Mouse (Mus musculus): ENCODE results near the gene Clstn1. TPM values are rescaled to one million over a fixed set of nuclear protein-coding genes. Genes with fewer than 3 reads are reported as not detected.

The Clstn1 gene
- 7.8 and 7.9 TPM in 2 replicates for polyA plus RNA-seq (2014; fragmentation: Nextera tagmentation; extraction: Ambion mirVana)

DNA sequence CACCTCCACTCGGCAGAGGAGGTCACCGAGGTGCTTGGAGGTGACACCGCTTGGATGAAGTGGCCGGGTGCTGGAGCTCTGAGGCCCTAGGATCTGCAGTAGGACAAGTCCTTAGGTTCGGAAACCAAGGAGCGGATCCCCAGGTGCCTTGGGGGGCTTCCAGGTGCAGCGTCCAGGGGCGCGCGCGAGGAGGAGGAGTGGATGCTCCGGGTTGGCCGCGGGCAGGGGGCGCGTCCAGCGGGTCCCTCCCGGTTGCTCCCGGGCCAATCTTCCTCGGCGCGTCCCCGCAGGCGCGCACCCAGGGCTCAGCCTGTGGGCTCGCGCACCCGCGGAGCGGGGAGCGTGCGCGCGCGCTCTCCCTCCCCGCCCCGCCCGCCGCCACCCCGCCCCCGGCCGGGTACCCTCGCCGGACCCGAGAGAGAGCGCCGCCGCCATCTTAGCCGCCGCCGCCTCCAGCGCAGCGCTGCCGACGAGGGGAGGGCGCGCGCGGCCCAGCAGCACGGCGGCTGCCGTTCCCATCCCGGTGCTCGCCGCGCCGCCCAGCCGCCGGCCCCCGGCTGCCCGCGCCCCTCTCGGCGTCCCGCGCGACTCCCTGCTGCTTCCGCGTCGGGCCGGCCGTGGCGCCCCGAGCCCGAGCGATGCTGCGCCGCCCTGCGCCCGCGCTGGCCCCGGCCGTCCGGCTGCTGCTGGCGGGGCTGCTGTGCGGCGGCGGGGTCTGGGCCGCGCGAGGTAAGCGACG is at the start of gene Clstn1:
Gene Clstn1 (plus strand): TSS at position 425 of the 739 bp plus-strand sequence.
- peak; percentile 71 for DNase-seq (ENCODE audit: low spot score)
- H3K27me3 ChIP-seq (replicated peaks; ENCODE audit: control insufficient read depth, insufficient read depth, low read length): peaks cover 65% of the 10 kb centered on the region
- no peaks in the 10 kb centered on the region for H3K9me3 ChIP-seq (ENCODE audit: control insufficient read depth, low read length)
- WGBS: under 1% methylated on average over 81 of the region's 103 CpGs
- H3K4me1 ChIP-seq (replicated peaks; ENCODE audit: control insufficient read depth, insufficient read depth, low read length): 0 out of 2 replicates have a peak, but pooled peaks cover 9% of the 10 kb centered on the region
- no peaks in the 10 kb centered on the region for H3K36me3 ChIP-seq (ENCODE audit: control insufficient read depth, insufficient read depth, low read length)
- H3K27ac ChIP-seq (ENCODE audit: low read depth, low read length): no peak within 1 kb of the TSS
- H3K4me3 ChIP-seq (ENCODE audit: low read depth, low read length): peak within 1 kb of the TSS; percentile 68
- H3K4me2 ChIP-seq: peak within 1 kb of the TSS; percentile 87
- H3K9ac ChIP-seq (ENCODE audit: low read depth, low read length): peak within 1 kb of the TSS; percentile 65
- peak; percentile 47; the same call in 1 of the 2 replicates for ATAC-seq (replicated peaks; ENCODE audit: low FRiP score)

DNA sequence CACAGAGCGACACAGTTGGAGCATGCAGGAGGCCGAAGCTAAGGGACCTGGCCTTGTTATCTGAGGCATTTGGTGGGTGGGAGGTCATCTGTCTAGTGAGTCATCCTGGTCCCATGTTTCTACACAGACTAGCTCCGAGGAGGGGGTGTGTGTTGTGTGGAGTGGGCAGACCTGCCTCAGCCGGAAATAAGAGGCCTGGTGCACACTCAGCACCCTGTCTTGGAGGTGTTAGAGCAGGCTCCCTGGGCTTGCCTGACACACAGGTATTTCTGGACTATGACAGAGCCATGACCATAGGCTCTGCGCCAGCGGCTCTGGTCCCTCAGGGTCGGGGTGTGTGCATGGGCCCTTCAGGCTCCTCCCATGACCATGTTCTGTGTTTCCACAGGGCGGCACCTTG is 46.8 kb upstream of the Clstn1 start:
- H3K4me1 ChIP-seq (replicated peaks; ENCODE audit: control insufficient read depth, insufficient read depth, low read length): no peaks in the 10 kb centered on the region
- no peak for ATAC-seq (replicated peaks; ENCODE audit: low FRiP score)

DNA sequence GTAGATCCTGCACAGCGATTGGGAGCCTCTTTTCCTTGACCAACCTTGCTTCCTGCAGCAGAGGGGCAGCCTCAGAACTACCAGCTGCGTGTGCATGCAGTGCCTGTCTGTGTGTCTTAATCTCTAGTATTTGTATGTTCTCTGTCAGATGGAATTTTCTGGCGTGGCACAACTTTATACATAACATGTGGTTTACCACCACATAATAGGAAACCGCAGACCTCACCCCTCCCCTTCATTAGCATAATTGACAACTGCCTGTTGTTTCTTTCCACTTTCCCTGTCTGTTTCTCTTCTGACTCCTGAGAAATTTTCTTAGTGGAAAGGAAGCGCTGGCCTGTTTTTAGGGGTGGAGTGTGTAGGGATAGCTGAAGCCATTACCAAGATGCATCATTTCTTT is 44.3 kb upstream of the Clstn1 start:
- ATAC-seq (replicated peaks; ENCODE audit: low FRiP score): no peak
- H3K4me2 ChIP-seq: peak overlapping the region; percentile 12; the same call in 1 of the 2 replicates
- H3K4me1 ChIP-seq (replicated peaks; ENCODE audit: control insufficient read depth, insufficient read depth, low read length): 0 out of 2 replicates have a peak, but pooled peaks cover 4% of the 10 kb centered on the region

More for the DNA sequence above, 46.8 kb upstream of the Clstn1 start:
- Histone ChIP-seq H3K9me3 (ENCODE audit: control insufficient read depth, low read length) (no peaks in the 10 kb centered on the region), H3K4me2 (no peak overlapping the region), H3K4me3 (ENCODE audit: low read depth, low read length) (no peak overlapping the region), H3K27ac (ENCODE audit: low read depth, low read length) (no peak overlapping the region), H3K27me3 (replicated peaks; ENCODE audit: control insufficient read depth, insufficient read depth, low read length) (no peaks in the 10 kb centered on the region), H3K9ac (ENCODE audit: low read depth, low read length) (no peak overlapping the region), H3K36me3 (ENCODE audit: control insufficient read depth, insufficient read depth, low read length) (no peaks in the 10 kb centered on the region)
- 77% methylated on average over 8 of the region's 8 CpGs for WGBS
- no peak for DNase-seq (ENCODE audit: low spot score)

DNA sequence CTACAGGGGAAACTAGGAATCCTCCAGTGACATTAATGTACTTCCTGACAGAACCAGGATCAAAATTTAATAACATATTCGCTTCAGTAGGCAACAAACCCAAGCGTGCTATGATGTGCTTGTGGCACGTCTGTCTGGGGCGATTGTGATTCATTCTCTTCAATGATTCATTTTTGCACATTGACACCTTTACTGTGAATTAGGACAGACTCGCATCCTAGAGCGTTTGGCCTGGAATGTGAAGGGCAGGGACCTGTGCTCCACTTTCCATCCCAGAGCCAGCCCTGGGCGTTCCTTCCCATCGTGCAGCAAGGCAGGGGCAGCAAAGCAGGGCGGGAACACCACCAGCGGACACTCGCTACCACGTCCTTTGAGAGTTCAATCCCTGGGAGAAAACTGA is 43.8 kb upstream of the Clstn1 start:
- Histone ChIP-seq H3K36me3 (ENCODE audit: control insufficient read depth, insufficient read depth, low read length) (no peaks in the 10 kb centered on the region), H3K9ac (ENCODE audit: low read depth, low read length) (no peak overlapping the region), H3K4me2 (no peak overlapping the region), H3K9me3 (ENCODE audit: control insufficient read depth, low read length) (no peaks in the 10 kb centered on the region), H3K27ac (ENCODE audit: low read depth, low read length) (no peak overlapping the region), H3K27me3 (replicated peaks; ENCODE audit: control insufficient read depth, insufficient read depth, low read length) (no peaks in the 10 kb centered on the region), H3K4me3 (ENCODE audit: low read depth, low read length) (no peak overlapping the region), H3K4me1 (replicated peaks; ENCODE audit: control insufficient read depth, insufficient read depth, low read length) (0 out of 2 replicates have a peak, but pooled peaks cover 4% of the 10 kb centered on the region)
- 80% methylated on average over 12 of the region's 12 CpGs for WGBS
- DNase-seq (ENCODE audit: low spot score) (no peak), ATAC-seq (replicated peaks; ENCODE audit: low FRiP score) (no peak)

More for the DNA sequence above, 44.3 kb upstream of the Clstn1 start:
- no peaks in the 10 kb centered on the region for H3K36me3 ChIP-seq (ENCODE audit: control insufficient read depth, insufficient read depth, low read length)
- no peak overlapping the region for H3K4me3 ChIP-seq (ENCODE audit: low read depth, low read length)
- H3K27me3 ChIP-seq (replicated peaks; ENCODE audit: control insufficient read depth, insufficient read depth, low read length): no peaks in the 10 kb centered on the region
- WGBS: 60% methylated on average over 5 of the region's 5 CpGs
- H3K27ac ChIP-seq (ENCODE audit: low read depth, low read length): no peak overlapping the region
- no peak overlapping the region for H3K9ac ChIP-seq (ENCODE audit: low read depth, low read length)
- DNase-seq (ENCODE audit: low spot score): no peak
- H3K9me3 ChIP-seq (ENCODE audit: control insufficient read depth, low read length): no peaks in the 10 kb centered on the region

DNA sequence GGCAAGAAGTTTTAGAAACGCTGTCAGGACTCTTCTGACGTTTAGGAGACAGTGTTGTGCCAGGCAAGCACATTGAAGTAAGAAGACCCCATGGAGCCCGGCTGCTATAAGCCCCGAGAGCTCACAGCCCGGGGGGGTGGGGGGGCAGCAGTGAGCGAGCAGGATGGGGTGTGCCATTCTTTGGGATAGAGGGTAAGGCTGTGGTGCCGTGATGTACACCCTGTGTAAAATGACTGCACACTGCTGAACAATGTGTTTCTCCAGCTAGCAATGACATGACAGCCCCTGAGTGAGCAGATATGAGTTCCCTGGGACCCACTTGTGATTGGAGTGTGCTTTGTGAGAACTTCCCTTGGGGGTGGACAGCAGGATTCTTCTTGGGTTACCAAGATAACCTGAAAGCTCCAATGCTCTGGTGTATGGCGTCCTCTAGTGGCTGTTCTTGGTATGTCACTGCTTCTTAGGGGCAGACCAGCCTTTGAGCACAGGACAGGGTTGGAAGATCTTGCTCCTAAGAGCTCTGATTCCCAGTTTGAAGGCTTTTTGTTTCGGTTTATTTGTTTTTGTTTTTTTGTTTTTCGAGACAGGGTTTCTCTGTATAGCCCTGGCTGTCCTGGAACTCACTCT is 43.2 kb upstream of the Clstn1 start:
- DNase-seq (ENCODE audit: low spot score) (peak; percentile 64), ATAC-seq (replicated peaks; ENCODE audit: low FRiP score) (no peak)
- no peaks in the 10 kb centered on the region for H3K9me3 ChIP-seq (ENCODE audit: control insufficient read depth, low read length)
- no peak overlapping the region for H3K27ac ChIP-seq (ENCODE audit: low read depth, low read length)
- WGBS: 52% methylated on average over 10 of the region's 10 CpGs
- H3K4me3 ChIP-seq (ENCODE audit: low read depth, low read length): no peak overlapping the region
- 0 out of 2 replicates have a peak, but pooled peaks cover 4% of the 10 kb centered on the region for H3K4me1 ChIP-seq (replicated peaks; ENCODE audit: control insufficient read depth, insufficient read depth, low read length)
- H3K36me3 ChIP-seq (ENCODE audit: control insufficient read depth, insufficient read depth, low read length): no peaks in the 10 kb centered on the region
- H3K4me2 ChIP-seq: no peak overlapping the region
- no peaks in the 10 kb centered on the region for H3K27me3 ChIP-seq (replicated peaks; ENCODE audit: control insufficient read depth, insufficient read depth, low read length)
- no peak overlapping the region for H3K9ac ChIP-seq (ENCODE audit: low read depth, low read length)

DNA sequence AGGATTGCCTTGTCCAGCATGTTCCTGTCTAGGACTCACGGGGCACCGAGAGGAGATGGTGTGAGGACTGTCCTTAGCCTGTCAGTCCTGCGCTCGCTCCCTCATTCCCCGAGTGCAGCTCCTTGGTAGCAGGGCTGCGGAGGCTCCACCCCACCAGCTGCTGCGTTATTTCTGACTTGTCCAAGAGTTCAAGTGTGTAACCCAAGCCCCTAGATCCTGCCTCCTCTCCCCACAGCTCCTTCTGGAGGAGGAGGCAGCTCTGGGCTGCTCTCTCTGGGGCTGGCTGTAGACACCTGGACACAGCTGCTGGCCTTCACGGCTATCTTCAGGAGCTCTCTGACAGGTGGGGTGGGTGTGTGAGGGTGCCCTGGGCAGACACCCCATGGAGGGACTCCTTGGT is 41.4 kb upstream of the Clstn1 start:
- Histone ChIP-seq H3K9ac (ENCODE audit: low read depth, low read length) (no peak overlapping the region), H3K27ac (ENCODE audit: low read depth, low read length) (no peak overlapping the region), H3K27me3 (replicated peaks; ENCODE audit: control insufficient read depth, insufficient read depth, low read length) (no peaks in the 10 kb centered on the region), H3K9me3 (ENCODE audit: control insufficient read depth, low read length) (no peaks in the 10 kb centered on the region), H3K36me3 (ENCODE audit: control insufficient read depth, insufficient read depth, low read length) (no peaks in the 10 kb centered on the region), H3K4me2 (no peak overlapping the region), H3K4me1 (replicated peaks; ENCODE audit: control insufficient read depth, insufficient read depth, low read length) (0 out of 2 replicates have a peak, but pooled peaks cover 4% of the 10 kb centered on the region), H3K4me3 (ENCODE audit: low read depth, low read length) (no peak overlapping the region)
- no peak for ATAC-seq (replicated peaks; ENCODE audit: low FRiP score)
- DNase-seq (ENCODE audit: low spot score): no peak
- WGBS: 88% methylated on average over 8 of the region's 8 CpGs

DNA sequence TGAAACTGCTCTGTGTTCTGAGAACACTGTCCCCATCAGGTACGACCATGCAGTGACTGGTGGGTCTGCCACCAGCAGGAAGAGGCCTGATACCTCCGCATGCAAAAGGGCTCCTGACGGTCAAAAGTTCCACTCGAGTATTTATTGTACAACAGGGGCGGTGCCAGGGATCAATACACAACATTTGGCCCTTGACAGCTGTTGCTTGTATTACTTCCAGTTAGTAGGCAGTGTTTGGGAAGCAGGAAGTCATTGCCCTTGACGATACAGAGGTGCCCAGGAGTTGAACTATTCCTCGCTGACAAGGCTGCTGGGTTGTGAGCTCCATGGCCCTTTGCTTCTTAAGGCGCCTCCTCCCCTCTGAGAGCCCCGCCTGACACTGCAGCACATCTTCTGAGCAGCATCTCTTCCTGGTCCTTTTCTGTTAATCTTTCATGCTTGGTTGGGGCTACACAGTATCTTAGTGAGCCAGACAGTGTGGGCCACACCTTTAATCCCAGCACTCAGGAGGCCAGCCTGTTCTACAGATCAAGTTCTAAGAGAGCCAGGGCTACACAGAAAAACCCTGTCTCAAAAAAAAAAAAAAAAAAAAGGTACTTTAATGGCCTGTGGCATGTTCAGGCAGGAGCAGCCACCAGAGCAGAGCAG is 39.3 kb upstream of the Clstn1 start:
- Histone ChIP-seq H3K27ac (ENCODE audit: low read depth, low read length) (no peak overlapping the region), H3K36me3 (ENCODE audit: control insufficient read depth, insufficient read depth, low read length) (no peaks in the 10 kb centered on the region), H3K9ac (ENCODE audit: low read depth, low read length) (no peak overlapping the region), H3K9me3 (ENCODE audit: control insufficient read depth, low read length) (no peaks in the 10 kb centered on the region), H3K27me3 (replicated peaks; ENCODE audit: control insufficient read depth, insufficient read depth, low read length) (no peaks in the 10 kb centered on the region), H3K4me2 (no peak overlapping the region), H3K4me3 (ENCODE audit: low read depth, low read length) (no peak overlapping the region), H3K4me1 (replicated peaks; ENCODE audit: control insufficient read depth, insufficient read depth, low read length) (0 out of 2 replicates have a peak, but pooled peaks cover 4% of the 10 kb centered on the region)
- DNase-seq (ENCODE audit: low spot score): no peak
- 80% methylated on average over 9 of the region's 9 CpGs for WGBS
- peak; percentile 73 for ATAC-seq (replicated peaks; ENCODE audit: low FRiP score)

DNA sequence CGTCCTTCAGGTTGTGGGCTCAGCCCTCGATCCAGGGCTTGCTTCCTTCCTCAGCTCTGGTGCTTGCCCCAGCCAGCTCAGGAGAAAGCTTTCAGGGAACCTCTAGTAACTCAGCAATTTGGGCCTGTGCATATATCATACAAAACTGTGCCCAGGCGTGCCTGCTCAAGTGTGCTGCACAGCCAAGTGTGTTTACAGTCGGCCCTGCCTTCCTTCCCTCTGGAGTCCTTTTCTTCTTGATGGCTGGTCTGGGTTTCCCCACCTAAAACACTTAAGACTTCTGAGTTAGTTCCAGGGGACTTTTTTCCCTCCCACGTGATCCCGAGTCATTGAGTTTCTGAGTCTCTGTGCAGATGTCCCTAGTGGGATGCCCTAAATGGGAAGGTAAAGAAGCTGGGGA is 38.7 kb upstream of the Clstn1 start:
- Histone ChIP-seq H3K9ac (ENCODE audit: low read depth, low read length) (no peak overlapping the region), H3K27ac (ENCODE audit: low read depth, low read length) (no peak overlapping the region), H3K9me3 (ENCODE audit: control insufficient read depth, low read length) (no peaks in the 10 kb centered on the region), H3K36me3 (ENCODE audit: control insufficient read depth, insufficient read depth, low read length) (no peaks in the 10 kb centered on the region), H3K4me2 (no peak overlapping the region), H3K4me3 (ENCODE audit: low read depth, low read length) (no peak overlapping the region), H3K4me1 (replicated peaks; ENCODE audit: control insufficient read depth, insufficient read depth, low read length) (0 out of 2 replicates have a peak, but pooled peaks cover 4% of the 10 kb centered on the region), H3K27me3 (replicated peaks; ENCODE audit: control insufficient read depth, insufficient read depth, low read length) (no peaks in the 10 kb centered on the region)
- no peak for DNase-seq (ENCODE audit: low spot score)
- no peak for ATAC-seq (replicated peaks; ENCODE audit: low FRiP score)
- WGBS: 83% methylated on average over 6 of the region's 6 CpGs

All from liver, embryonic 11.5 days (tissue).